Mouse (Mus musculus) liver, postnatal 0 days (tissue): ENCODE data around the gene Moxd2.

Experiments used
- CTCF ChIP-seq: sonication (generic); IDR thresholded peaks from 2 replicates; pipeline ENCODE4 v1.5.1; 2016; ENCODE audit warnings: antibody characterized with exemption, low read depth
- EP300 ChIP-seq: IDR thresholded peaks from 2 replicates; pipeline ENCODE4 v1.6.1; 2016; ENCODE audit warnings: antibody characterized with exemption, low read depth, mild to moderate bottlenecking

- TF ChIP-seq CTCF (peak; percentile 23; the same call in 1 of the 2 replicates), EP300 (no peak)
Measured at GRCm38 (mm10) chr6:40845283-40845682, 42.0 kb downstream of the Moxd2 start.
